Mouse (Mus musculus) embryonic fibroblast, embryonic 13.5 days (primary cell): ENCODE measurements around the gene Fcnb.

Experiments
- CTCF ChIP-seq: IDR thresholded peaks from 2 replicates; pipeline ENCODE4 v1.5.1; 2011; ENCODE audit warnings: mild to moderate bottlenecking, control low read depth, low read length, moderate library complexity, borderline replicate concordance; ENCODE audit not compliant: insufficient read depth
- POLR2A ChIP-seq: IDR thresholded peaks from 2 replicates; pipeline ENCODE4 v1.6.1; 2011; ENCODE audit warnings: low read depth, mild to moderate bottlenecking, control low read depth, low read length, moderate library complexity

DNA sequence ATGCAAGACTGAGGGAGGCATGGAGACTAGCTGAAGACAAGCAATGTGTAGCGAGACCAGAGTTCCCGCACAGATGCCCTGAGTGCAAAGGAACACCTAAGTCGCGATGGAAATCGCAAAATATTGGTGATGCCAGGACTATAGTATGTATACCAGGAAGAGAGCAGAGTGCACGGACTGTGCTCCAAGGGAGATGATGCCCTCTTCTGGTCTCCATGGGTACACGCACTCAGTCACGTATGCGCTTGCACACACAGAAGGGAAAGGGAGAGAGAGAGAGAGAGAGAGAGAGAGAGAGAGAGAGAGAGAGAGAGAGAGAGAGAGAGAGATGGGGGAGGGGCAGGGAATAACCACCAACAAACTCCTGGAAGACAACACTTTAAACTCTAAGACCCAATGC lies 35.7 kb upstream of the Fcnb start:
- TF ChIP-seq CTCF (0 out of 2 replicates have a peak, but pooled peaks have one; percentile 4), POLR2A (no peak)
